Mouse (Mus musculus): ENCODE data around the gene Rccd1. TPM values are rescaled to one million over a fixed set of nuclear protein-coding genes. Genes with fewer than 3 reads are reported as not detected.

Rccd1 gene
- polyA plus RNA-seq (2014; fragmentation: Illumina TruSeq; extraction: RNeasy Lipid Tissue Mini Kit (QIAGEN cat#74804); ENCODE audit: low replicate concordance): 2.9 TPM

DNA sequence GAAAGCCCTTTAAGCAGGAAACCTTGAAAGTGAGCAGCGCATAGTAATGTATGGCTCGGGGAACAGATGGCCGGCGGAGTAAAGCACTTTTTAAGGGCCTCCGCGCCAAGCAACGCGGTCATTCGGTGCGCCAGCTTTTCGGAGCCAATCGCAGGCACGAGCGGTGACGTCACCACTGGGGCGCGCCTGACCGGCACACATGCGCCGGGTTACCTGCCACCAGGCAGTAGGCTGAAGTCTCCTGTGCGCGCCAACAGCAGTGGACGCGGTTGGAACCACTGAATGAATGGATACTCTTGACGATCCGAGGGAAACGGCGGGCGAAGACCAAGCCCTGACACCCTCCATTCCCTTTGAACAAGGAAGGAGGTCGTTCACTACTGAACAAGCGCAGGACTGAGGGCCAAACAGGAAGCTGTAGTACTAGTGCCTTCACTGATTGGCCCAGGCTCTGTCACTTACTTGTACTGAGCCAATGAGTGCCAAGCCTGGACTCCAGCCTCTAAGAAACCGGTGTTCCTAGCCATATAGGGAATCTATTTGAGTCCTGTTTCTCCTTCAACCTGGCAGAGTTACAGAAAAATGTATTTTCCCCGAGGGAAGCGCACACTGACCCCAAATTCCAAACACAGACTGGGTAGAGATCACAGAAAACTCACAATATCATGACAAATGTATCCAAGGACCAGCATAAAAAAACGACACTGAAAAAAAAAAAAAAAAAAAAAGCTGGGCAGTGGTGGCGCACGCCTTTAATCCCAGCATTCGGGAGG is at the start of gene Rccd1:
TSS of gene Rccd1 (minus strand) at position 412 of the 773 bp plus-strand sequence.

DNA sequence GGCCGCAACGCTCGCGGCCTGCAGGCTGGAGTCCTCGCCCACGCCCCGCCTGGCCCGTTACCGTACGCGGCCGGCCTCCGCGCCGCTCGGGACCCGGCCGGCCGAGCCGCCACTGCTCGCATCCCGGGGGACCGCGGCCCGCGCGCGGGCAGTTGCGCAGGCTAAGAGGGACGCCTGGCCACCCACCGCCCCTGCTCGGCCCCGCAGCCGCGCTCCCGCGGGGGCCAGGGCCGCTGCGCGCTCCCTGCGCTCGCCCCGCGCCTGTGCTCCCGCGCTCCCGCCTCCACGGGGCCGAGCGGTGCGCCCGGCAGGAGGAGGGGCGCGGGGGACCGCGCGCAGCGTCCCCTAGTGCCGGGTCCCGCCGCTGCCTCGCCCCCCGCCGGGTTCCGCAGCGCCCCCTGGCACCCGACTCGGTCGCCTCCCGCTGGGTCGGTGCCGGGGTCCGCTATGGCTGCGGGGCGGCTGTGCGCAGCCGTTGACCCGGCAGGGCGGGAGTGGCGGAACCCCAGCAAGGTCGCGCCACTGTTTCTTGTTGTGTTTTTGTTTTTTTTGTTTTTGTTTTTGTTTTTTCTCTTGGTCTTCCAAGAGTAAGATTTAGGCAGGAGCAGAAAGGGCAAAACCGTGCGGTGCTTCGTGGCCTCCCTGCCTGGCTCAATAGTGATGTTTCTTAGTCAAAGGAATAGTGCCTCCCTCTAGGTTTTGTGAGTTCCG is 46.9 kb upstream of the Rccd1 start, which contains the start of gene Man2a2:
TSS of gene Man2a2 (minus strand) at position 335 of the 711 bp plus-strand sequence.

DNA sequence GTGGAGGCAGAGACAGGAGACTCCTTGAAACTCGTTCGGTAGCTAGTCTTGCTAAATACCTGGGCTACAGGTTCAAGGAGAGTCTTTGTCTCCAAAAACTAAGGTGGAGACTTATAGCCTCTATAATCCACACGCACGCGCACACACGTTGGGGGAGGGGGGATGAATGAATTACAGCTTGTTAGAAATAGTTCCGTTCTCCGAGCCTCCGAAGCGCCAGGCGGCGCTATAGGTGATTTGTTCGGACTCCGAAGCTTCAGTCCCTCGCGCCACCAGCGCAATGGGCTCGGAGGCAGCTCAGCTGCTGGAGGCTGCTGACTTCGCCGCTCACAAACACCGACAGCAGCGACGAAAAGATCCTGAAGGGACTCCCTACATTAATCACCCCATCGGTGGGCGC is 18.6 kb upstream of the Rccd1 start, which contains the start of gene Hddc3:
TSS of gene Hddc3 (plus strand) at position 247 of the 400 bp plus-strand sequence.

DNA sequence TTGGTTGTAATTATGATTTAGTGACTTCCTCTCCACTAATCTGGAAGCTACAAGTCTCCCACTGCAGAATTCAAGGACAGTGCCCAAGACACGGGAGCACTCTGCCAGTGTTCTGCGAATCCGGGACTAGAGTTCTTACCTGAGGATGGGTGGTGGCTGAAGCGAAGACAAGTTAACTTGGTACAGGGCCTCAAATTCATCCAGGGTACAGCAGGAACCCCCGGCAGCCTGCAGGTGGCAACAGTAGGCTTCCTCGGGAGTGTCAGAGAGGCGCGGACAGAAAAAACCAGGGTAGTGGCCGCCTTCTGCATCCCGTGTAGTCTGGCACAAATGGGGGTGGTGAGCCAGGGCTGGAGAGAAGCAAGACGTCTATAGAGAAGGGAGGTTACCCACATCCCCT is 16.5 kb upstream of the Rccd1 start, which contains the start of gene Unc45a:
TSS of gene Unc45a (minus strand) at position 213 of the 400 bp plus-strand sequence.

DNA sequence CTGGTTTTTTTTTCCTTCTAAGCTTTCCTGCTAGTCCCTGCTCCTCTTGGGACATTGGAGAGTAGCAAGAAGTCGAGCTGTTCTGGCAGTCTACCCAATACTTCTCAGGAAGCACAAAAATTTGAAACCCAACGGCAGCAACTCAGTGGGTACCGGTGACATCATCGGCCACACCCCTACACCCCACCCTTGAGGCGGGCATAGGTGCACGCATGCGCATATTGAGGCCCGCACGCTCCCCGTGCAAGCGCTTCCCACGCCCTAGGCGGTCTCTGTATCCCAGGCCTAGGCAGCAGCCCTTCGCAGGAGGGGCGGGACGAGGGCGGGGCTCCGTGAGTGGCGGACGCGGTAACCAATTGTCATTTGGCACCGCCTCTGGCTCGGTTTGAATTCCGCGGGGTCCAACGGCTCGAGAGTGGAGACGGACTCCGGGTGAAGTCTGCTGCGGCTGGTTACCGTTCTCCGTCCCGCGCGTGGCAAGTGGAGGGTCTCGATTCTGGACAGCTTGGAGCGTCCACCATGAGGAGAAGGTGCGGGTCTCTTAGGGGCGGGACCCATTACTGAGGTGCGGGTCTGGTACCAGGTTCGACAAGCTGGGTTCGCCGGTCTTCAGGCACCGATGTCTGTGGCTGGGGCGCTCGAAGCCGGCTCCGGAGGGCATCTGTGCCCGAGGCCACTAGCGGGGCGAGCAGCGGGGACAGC is 30.0 kb downstream of the Rccd1 start, which contains the start of gene Prc1:
TSS of gene Prc1 (plus strand) at position 389 of the 702 bp plus-strand sequence.

DNA sequence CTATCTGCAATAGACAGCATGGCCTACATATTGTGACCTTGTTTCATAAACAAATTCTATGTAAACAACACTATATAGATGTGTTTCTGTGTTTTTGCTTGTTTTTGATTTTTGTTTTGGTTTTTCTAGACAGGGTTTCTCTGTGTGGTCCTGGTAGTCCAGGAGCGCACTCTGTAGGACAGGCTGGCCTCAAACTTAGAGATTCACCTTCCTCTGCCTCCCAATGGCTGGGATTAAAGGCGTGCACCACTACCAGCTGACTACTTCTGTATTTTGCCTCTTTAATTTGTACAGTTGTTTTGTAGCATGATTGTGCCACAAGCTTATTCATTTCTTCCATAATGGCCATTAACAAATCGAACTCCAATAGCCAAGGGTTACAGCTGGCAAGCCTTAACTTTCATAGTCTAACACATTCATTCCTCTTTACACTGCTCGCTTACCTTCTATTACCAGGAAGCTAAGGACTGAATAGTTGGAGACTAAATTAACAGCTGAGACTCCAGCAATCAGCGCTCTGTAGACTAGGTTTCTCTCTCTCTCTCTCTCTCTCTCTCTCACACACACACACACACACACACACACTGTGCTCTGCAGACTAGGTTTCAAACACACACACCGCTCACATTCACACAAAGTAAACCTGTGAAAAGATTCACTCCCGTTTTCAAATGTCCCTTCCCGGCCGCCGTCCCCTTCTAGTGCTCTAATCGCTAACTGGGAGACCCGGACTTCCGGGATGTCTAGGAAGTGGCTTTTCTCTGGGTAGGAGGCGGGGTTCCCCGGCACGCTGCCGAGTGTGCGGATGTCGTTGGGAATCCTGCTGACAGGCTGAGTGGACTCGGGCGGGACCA is 55.1 kb downstream of the Rccd1 start, which contains the start of gene Vps33b:
TSS of gene Vps33b (plus strand) at position 753 of the 854 bp plus-strand sequence.

DNA sequence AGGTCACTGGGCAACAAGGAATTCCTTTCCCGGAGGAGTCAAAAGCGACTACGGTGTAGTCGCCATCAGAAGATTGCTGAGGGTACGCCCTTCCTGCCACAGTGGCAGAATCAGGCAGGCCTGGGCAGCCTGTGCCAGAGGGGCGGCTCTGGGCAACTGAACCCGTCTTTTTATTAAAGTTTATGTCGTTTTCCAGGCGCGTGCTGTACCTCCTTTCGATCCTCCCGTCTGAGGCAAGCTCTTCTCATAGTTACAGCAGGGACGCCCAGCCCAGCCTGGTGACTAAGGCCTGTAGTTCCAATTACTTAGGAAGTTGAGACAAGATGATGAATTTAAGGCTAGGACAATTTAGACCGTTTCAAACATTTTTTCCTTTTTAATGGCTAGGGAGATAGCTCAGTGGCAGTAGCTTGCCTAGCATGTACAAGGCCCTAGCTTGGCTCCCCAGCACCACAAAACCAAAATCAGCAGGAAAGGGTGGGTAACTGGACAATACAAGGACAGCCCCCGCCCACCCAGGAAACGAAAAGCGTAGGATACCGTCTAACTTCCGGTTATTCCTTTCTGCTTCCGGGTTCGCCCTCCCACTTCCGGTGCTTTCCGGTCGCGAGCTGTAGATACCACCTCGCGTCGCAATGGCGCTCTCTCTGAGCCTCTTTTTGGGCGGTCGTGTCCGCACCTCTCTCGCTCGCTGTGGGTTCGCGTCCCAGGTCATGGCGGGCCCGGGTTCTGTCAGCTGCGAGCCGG is 63.5 kb downstream of the Rccd1 start, which contains the start of gene Ngrn:
TSS of gene Ngrn (plus strand) at position 591 of the 747 bp plus-strand sequence.

DNA sequence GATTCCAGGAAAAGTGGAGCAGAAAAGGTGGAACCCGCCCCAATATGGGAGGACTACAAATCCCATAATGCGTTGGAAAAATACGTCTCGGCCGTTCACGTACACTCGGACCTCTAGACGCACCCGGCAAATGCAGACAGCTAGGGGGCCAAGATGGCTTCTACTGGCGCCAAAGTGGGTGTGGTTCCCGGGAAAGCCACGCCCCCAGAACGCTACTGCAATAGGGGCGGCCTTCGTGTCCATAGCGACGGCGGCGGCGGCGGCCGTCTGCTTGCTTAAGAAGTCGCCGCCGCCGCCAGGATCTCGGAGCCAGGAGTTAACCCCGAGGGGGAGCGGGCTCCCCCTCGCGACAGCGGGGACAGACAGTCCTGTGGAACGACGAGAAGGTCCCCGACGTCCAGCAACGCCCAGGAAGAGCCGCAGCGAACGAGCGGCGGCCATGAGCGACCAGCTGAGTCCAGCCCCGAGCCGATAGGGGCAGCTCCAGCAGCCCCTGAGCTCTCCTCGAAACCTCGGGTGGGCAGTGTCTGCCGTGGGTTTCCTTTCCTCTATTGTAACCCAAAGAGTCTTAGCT is 78.0 kb downstream of the Rccd1 start, which contains the start of gene Ttll13:
TSS of gene Ttll13 (plus strand) at position 229 of the 574 bp plus-strand sequence.

Other genes with a start within 250 kb of the Rccd1 start
- gene Idh2, start 209.1 kb downstream of the Rccd1 start, polyA plus RNA-seq (2014; fragmentation: Illumina TruSeq; extraction: RNeasy Lipid Tissue Mini Kit (QIAGEN cat#74804); ENCODE audit: low replicate concordance): 2.1 TPM
- 2.6 TPM for gene Sema4b, start 137.6 kb downstream of the Rccd1 start, polyA plus RNA-seq (2014; fragmentation: Illumina TruSeq; extraction: RNeasy Lipid Tissue Mini Kit (QIAGEN cat#74804); ENCODE audit: low replicate concordance)
- 18.0 TPM for gene Cib1, start 91.6 kb downstream of the Rccd1 start, polyA plus RNA-seq (2014; fragmentation: Illumina TruSeq; extraction: RNeasy Lipid Tissue Mini Kit (QIAGEN cat#74804); ENCODE audit: low replicate concordance)
- 1.9 TPM for gene Gdpgp1, start 91.6 kb downstream of the Rccd1 start, polyA plus RNA-seq (2014; fragmentation: Illumina TruSeq; extraction: RNeasy Lipid Tissue Mini Kit (QIAGEN cat#74804); ENCODE audit: low replicate concordance)
- not detected for gene Ttll13, start 78.1 kb downstream of the Rccd1 start, polyA plus RNA-seq (2014; fragmentation: Illumina TruSeq; extraction: RNeasy Lipid Tissue Mini Kit (QIAGEN cat#74804); ENCODE audit: low replicate concordance)
- gene Ngrn, start 63.2 kb downstream of the Rccd1 start, polyA plus RNA-seq (2014; fragmentation: Illumina TruSeq; extraction: RNeasy Lipid Tissue Mini Kit (QIAGEN cat#74804); ENCODE audit: low replicate concordance): 9.5 TPM
- gene Vps33b, start 54.8 kb downstream of the Rccd1 start, polyA plus RNA-seq (2014; fragmentation: Illumina TruSeq; extraction: RNeasy Lipid Tissue Mini Kit (QIAGEN cat#74804); ENCODE audit: low replicate concordance): 4.6 TPM
- gene Prc1, start 30.0 kb downstream of the Rccd1 start, polyA plus RNA-seq (2014; fragmentation: Illumina TruSeq; extraction: RNeasy Lipid Tissue Mini Kit (QIAGEN cat#74804); ENCODE audit: low replicate concordance): 28.1 TPM
- 1.2 TPM for gene Unc45a, start 16.6 kb upstream of the Rccd1 start, polyA plus RNA-seq (2014; fragmentation: Illumina TruSeq; extraction: RNeasy Lipid Tissue Mini Kit (QIAGEN cat#74804); ENCODE audit: low replicate concordance)
- gene Hddc3, start 18.6 kb upstream of the Rccd1 start, polyA plus RNA-seq (2014; fragmentation: Illumina TruSeq; extraction: RNeasy Lipid Tissue Mini Kit (QIAGEN cat#74804); ENCODE audit: low replicate concordance): 11.0 TPM
- 3.3 TPM for gene Man2a2, start 46.9 kb upstream of the Rccd1 start, polyA plus RNA-seq (2014; fragmentation: Illumina TruSeq; extraction: RNeasy Lipid Tissue Mini Kit (QIAGEN cat#74804); ENCODE audit: low replicate concordance)
- 0.48 TPM for gene Fes, start 63.5 kb upstream of the Rccd1 start, polyA plus RNA-seq (2014; fragmentation: Illumina TruSeq; extraction: RNeasy Lipid Tissue Mini Kit (QIAGEN cat#74804); ENCODE audit: low replicate concordance)
- 1.1 TPM for gene Furin, start 81.0 kb upstream of the Rccd1 start, polyA plus RNA-seq (2014; fragmentation: Illumina TruSeq; extraction: RNeasy Lipid Tissue Mini Kit (QIAGEN cat#74804); ENCODE audit: low replicate concordance)
- 10.6 TPM for gene Blm, start 210.7 kb upstream of the Rccd1 start, polyA plus RNA-seq (2014; fragmentation: Illumina TruSeq; extraction: RNeasy Lipid Tissue Mini Kit (QIAGEN cat#74804); ENCODE audit: low replicate concordance)

Measured in small intestine, adult 10 weeks (tissue).